Mouse (Mus musculus) left cerebral cortex, adult 2 months (tissue): ENCODE data around the gene Dhx16. TPM values are rescaled to one million over a fixed set of nuclear protein-coding genes. Genes with fewer than 3 reads are reported as not detected.
A peak's percentile ranks its signal among the peaks of the same experiment; 100 is the strongest.

Experiments used
- DNase-seq, 2 experiments: peaks; one replicate each; pipeline ENCODE4 v3.0.0; 2021 to 2022; ENCODE audit warnings: low spot score in 2 of 2, mixed read lengths in 1 of 2; ENCODE audit errors: extremely low spot score in 1 of 2
- H3K27ac ChIP-seq: fragments of 200-600 bp; 2 replicates; pipeline ENCODE4 v1.8.1; 2022
- H3K4me3 ChIP-seq: fragments of 200-600 bp; 2 replicates; pipeline ENCODE4 v1.8.1; 2022
- CTCF ChIP-seq: fragments of 200-600 bp; IDR thresholded peaks from 2 replicates; pipeline ENCODE4 v1.8.1; 2022; ENCODE audit warnings: antibody characterized with exemption, mild to moderate bottlenecking, moderate library complexity
- intact Hi-C: fragments of 180-260 bp; cut with DNase I; formaldehyde crosslinking; loops from one replicate; pipeline ENCODE4 v1.15.1; 2025
- total RNA-seq, 2 experiments: library from RNA; stranded (reverse); gene quantifications; 2 replicates each; pipeline ENCODE4 v1.2.3; 2021

The Dhx16 gene
- total RNA-seq, 2 experiments from 2014 or later = 30.0 to 39.7 TPM

DNA sequence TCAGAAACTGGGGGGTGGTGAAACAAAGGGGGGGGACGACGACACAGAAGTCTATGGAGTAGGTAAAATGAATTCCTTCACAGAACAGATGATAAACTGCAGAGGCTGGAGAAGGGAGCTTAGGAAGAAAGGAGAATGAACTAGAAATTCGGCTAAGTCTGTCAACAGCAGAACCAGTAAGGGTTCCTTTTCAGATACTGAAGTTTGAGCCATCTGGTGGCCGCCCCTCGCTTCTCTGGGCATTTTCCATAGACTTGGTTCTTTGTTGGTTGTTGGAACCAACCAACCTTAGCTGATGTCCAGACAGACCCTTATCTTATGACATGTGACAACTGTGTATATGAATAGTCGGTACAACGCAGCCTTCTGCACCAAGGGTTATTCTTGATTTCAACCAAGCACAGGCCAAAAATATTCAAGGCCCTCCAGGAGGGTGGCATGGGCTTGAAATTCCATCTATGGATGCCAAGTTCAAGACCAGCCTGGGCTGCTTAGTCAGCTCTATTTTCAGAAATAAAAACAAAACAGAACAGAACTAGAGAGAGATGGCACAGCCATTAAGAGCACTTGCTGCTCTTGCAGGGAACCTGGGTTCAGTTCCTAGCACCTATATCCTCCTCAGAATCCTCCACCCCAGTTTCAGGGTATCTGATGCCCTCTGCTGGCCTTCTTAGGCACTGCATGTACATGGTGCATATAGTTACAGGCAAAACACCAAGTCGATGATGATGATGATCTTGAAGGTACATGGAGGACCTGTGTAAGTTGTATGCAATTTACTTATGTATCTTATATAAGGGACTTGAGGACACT, 8.5 kb upstream of the Dhx16 start:
- intact Hi-C loops = no loop called here
- H3K27ac ChIP-seq = peak overlapping the region; percentile 76
- no peak overlapping the region for H3K4me3 ChIP-seq
- peak; percentile 46 for TF ChIP-seq CTCF
- DNase-seq = no peak

DNA sequence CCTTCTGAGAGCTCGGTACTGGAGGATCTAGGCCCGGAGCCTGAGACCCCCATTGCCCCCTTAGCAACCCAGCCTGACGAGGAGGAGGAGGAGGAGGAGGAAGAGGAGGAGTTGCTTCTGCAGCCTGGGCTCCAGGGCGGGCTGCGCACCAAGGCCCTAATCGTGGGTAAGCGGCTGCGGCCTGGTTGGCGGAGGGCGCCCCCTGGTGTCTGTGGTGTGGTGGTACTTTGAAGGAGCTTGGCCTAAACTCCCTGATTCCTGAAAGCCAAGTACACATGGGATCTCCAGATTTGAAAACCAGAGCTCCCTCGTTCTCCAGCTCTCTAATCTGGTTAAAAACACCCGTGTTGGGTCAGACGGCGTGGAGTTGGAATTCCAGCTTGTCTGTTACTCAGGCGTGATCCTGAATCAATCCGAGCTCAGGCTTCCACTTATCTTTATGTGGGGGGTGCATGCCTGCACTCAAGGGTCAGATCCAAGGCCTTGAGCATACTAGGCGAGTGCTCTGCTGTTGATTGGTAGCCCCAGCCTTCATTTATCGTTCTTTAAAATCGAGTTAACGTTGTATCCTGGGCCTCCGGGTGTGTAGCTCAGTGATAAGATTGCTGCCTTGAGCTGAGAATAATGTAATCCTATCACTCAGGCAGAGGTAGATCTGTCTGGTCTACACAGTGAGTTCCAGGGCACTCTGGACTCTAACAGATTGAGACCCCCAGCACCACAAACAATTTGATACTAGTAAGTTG, 5.7 kb upstream of the Dhx16 start:
- Histone ChIP-seq H3K4me3 (no peak overlapping the region), H3K27ac (peak overlapping the region; percentile 1; the same call in 1 of the 2 replicates)
- intact Hi-C loops = loop anchor here (1.0 to 2.0 kb wide), 3 partner anchors 37 to 135 kb away; no protein-coding TSS in a partner anchor
- peak; percentile 84 to 90 for DNase-seq
- peak; percentile 96 for TF ChIP-seq CTCF

DNA sequence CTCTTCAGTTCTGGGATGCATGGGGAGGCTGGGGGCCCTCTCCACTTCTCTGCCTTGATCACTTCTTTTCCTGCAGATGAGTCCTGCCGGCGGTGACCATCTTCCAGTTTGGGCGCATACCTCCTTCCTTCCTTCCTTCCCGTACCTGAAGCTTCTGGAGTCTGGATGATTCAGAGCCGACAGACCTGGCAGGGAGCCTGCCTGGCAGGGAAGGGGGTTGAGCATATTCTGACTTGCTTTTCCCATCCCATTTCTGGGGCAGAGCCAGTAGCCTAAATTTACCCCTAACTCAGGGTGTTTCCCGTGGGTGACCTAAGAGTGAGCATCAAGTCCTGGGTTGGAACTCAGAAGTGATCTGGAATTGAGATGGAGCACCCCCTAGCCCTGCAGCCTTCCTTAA, 4.9 kb upstream of the Dhx16 start:
- peak; percentile 51 to 67 for DNase-seq
- intact Hi-C loops = loop anchor here (2.0 kb wide), 2 partner anchors 38 to 136 kb away; no protein-coding TSS in a partner anchor
- H3K27ac ChIP-seq = peak overlapping the region; percentile 10; the same call in 1 of the 2 replicates
- no peak for TF ChIP-seq CTCF
- no peak overlapping the region for H3K4me3 ChIP-seq

- no peak for DNase-seq
- H3K4me3 ChIP-seq = no peak overlapping the region
- H3K27ac ChIP-seq = no peak overlapping the region
- intact Hi-C loops = no loop called here
- no peak for TF ChIP-seq CTCF
These were observed 3.3 kb downstream of the Dhx16 start for GRCm38 (mm10) chr17:35882924-35883323.

DNA sequence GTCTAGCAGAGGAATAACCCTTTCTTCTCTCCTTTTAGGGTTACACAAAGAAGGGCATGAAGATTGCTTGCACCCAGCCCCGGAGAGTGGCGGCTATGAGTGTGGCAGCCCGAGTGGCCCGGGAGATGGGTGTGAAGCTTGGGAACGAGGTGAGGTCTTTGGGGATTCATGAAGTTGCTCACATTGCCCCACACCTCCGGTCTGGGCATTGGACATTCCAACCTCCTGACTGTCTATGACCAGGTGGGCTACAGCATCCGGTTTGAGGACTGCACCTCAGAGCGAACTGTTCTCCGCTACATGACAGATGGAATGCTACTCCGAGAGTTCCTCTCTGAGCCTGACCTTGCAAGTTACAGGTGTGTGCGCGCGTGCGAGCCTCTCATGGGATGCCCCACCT, 4.2 kb downstream of the Dhx16 start:
- Histone ChIP-seq H3K4me3 (no peak overlapping the region), H3K27ac (no peak overlapping the region)
- intact Hi-C loops = no loop called here
- no peak for DNase-seq
- TF ChIP-seq CTCF = no peak

GRCm38 (mm10) chr17:35887725-35888124, 8.1 kb downstream of the Dhx16 start:
- no peak overlapping the region for H3K4me3 ChIP-seq
- intact Hi-C loops = no loop called here
- no peak for DNase-seq
- H3K27ac ChIP-seq = no peak overlapping the region
- no peak for TF ChIP-seq CTCF

DNA sequence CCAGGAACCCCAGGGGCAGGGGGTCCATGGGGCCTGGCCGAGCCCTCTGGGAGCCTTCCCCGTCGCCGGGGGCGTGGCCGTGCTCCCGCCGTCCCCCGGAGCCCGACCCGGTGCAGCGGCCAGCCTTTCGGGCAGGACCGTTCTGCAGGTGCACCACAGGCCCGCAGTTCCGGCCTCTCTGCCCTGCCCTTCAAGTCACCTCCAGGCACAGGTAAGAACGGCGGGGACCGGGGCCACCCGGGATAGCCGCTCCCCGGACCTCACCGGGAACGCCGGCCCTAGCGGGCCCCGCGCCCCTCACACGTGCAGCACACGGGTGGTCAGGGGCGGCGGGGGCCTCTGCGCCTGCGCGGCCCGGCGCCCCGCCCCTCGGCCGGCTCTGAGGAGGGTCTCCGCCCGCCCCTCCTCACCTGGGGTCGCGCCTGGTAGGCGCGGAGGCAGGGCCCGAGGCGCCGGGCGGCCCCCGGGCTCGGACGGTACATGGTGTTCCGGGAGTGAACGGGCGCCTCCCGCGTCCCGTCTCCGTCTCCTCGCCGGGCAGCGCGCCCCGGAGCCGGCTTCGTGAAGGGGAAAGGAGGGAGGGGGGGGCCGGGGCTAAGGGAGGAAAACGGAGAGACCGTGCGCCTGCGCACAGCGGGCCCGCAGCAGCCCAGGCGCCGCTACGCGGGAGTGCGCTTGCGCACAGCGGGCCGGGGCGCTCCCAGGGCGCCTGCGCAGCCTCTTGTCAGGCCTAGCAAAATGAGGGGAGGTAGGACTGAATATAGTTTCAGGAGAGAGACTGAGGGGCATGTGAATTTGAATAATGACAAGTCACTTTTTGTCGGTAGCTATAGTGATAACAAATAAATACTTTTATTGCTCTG, 17.4 kb downstream of the Dhx16 start, which contains the start of gene 2310061I04Rik:
Gene 2310061I04Rik (minus strand): TSS at position 651 of the 863 bp plus-strand sequence.
- peak within 1 kb of the TSS; percentile 89 for H3K4me3 ChIP-seq
- peak within 1 kb of the TSS; percentile 94 for H3K27ac ChIP-seq
- peak; percentile 92 to 93 for DNase-seq
- TF ChIP-seq CTCF = no peak; the same call in 1 of the 2 replicates
- intact Hi-C loops = no loop called here

DNA sequence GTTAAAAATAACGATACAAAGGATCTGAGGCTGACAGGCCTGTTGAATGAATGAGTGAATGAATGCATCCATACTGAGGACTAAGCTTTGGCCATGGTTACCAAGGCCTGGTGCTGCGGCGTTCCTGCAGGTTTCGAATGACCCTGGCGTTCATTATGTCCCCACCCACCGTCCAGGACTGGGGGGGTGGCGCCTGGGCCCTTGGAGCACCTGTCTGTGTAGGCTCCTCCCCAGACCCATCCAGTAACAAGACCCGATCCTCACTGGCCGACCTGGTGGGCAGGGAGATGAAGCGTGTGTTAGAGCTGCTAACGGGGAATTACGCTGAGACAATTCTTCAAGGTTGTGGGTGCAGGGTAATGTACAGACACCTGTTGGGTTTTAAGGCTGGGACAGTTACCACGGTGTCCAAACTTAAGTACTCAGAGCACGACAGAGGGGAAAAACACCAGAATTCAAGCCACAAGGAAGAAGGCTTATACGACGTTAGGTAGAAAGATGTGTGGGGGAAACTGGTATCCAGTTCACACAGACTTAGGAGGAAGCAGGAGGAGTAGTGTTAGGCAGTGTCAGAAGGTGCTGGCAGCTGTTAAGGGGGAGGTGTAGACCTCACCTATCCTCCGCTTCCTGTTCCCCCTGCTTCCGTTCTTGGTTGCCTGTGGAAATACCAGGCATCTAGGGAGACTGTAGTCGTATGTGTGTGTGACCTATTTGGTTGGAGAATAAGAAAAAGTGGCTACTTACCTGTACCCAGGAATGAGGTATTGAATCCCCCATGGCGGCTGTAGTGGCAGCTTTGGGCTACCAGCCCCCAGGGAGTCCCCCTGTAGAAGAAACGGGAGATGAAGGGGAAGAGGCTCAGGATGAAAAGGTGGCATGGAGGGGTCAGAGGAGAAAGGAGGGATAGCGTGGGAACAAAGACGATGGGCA, 18.3 kb downstream of the Dhx16 start:
- Histone ChIP-seq H3K4me3 (peak overlapping the region; percentile 89), H3K27ac (peak overlapping the region; percentile 94)
- intact Hi-C loops = no loop called here
- no peak for DNase-seq
- no peak for TF ChIP-seq CTCF

GRCm38 (mm10) chr17:35900636-35901035, 21.0 kb downstream of the Dhx16 start:
- DNase-seq = no peak
- intact Hi-C loops = no loop called here
- no peak for TF ChIP-seq CTCF
- Histone ChIP-seq H3K4me3 (no peak overlapping the region), H3K27ac (no peak overlapping the region; the same call in 1 of the 2 replicates)

GRCm38 (mm10) chr17:35903343-35903991, 23.8 kb downstream of the Dhx16 start:
- Histone ChIP-seq H3K27ac (no peak overlapping the region), H3K4me3 (no peak overlapping the region)
- TF ChIP-seq CTCF = no peak
- DNase-seq = no peak
- intact Hi-C loops = no loop called here
